Mouse (Mus musculus) olfactory bulb, adult 2 months (tissue): ENCODE measurements around the gene Spop.

ENCODE experiments used
- CTCF ChIP-seq: fragments of 200-500 bp; IDR thresholded peaks from 2 replicates; pipeline ENCODE4 v1.5.1; 2012; ENCODE audit warnings: low read depth, mild to moderate bottlenecking, low read length, moderate library complexity; ENCODE audit not compliant: insufficient read depth
- POLR2A ChIP-seq: fragments of 200-500 bp; IDR thresholded peaks from 2 replicates; pipeline ENCODE4 v1.6.1; 2012; ENCODE audit warnings: mild to moderate bottlenecking, low read depth, low read length, moderate library complexity; ENCODE audit not compliant: insufficient read depth

GRCm38 (mm10) chr11:95511919-95512318 lies 98.0 kb downstream of the Spop start:
- TF ChIP-seq POLR2A (no peak), CTCF (no peak)
